Mouse (Mus musculus): ENCODE results near the gene Rftn1.

GRCm38 (mm10) chr17:50080991-50081390 lies 109.5 kb downstream of the Rftn1 start:
- TF ChIP-seq CTCF (IDR thresholded peaks at IDR 0.05; ENCODE audit: low read depth, low read length) (no peak), POLR2A (IDR thresholded peaks at IDR 0.05; ENCODE audit: insufficient read depth, low read length) (no peak), EP300 (IDR thresholded peaks at IDR 0.05; ENCODE audit: insufficient read depth, low read depth, low read length) (no peak)
